Mouse (Mus musculus) T-cell, adult 2 months (primary cell): ENCODE data around the gene Fhod1.
A peak's percentile ranks its signal among the peaks of the same experiment; 100 is the strongest.
"Not testable (repeated sequence)": the region's sequence is repeated elsewhere in the genome, so short reads cannot be mapped to it uniquely, and the experiment has no call there.

Experiments used
- DNase-seq: peaks from one replicate; pipeline ENCODE4 v3.0.0; 2022; ENCODE audit warnings: low spot score

The Fhod1 gene

GRCm38 (mm10) chr8:105294776-105295175 lies 53.0 kb downstream of the Fhod1 start:
- no peak for DNase-seq

DNA sequence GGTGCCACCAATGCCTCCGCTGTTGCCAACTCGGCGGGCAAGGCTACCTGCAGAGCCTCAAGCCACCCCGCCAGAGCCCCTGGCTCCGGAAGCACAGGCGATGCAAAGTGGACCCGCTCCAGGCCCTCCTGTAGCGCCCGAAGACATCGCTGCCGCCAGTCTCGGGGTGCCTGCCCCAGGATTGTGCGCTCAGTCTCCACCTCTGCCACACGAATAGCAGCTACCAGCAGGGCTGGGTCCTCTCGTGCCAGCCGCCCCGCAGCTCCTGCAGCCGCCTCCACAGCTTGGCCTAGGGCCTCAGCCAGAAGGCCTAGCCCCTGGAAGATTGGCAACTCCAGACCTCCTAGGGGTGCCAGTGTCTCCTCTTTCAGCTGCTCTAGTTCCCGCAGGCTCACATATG lies 54.3 kb downstream of the Fhod1 start:
- no peak for DNase-seq

- no peak for DNase-seq
Observed at GRCm38 (mm10) chr8:105292471-105292870, 55.3 kb downstream of the Fhod1 start.

DNA sequence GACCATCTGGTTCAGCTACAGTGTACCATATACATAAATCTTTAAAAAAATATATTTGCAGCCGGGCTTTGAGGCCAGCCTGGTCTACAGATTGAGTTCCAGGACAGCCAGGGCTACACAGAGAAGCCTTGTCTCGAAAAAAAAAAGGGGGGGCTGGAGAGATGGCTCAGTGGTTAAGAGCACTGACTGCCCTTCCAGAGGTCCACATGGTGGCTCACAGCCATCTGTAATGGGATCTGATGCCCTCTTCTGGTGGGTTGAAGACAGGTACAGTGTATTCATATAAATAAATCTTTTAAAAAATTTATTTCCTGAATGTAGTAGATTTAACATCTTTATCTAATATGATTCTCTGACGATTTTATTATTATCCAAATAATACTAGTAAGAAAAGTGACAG lies 56.0 kb downstream of the Fhod1 start:
- DNase-seq: not testable (repeated sequence)

GRCm38 (mm10) chr8:105291364-105291763 lies 56.4 kb downstream of the Fhod1 start:
- DNase-seq: not testable (repeated sequence)

- DNase-seq: peak; percentile 80
Observed at GRCm38 (mm10) chr8:105290554-105291314, 57.0 kb downstream of the Fhod1 start.

GRCm38 (mm10) chr8:105289805-105290460 lies 57.8 kb downstream of the Fhod1 start, which contains the start of gene 4931428F04Rik:
Gene 4931428F04Rik, minus strand, starts transcription at chr8:105289864.
- DNase-seq: peak; percentile 42

GRCm38 (mm10) chr8:105288958-105289732 lies 58.6 kb downstream of the Fhod1 start:
- peak; percentile 92 for DNase-seq

DNA sequence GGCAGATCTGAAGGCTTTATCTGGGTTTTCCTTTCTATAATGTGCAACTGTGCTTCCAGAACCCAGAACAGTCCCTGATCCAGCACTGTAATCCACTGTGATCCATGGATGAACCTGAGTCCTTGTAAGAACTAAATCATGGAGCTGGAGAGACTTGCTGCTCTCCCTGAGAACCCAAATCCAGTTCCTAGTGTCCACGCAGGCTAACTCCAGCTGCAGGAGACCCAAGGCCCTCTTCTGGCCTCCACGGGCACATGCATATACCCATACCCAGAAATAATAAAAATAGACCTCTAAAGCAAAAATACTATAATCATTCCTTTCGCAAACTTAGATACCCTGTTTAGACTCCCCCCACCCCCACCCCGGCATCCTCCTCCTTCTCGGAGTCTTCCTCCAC lies 59.5 kb downstream of the Fhod1 start:
- no peak for DNase-seq

DNA sequence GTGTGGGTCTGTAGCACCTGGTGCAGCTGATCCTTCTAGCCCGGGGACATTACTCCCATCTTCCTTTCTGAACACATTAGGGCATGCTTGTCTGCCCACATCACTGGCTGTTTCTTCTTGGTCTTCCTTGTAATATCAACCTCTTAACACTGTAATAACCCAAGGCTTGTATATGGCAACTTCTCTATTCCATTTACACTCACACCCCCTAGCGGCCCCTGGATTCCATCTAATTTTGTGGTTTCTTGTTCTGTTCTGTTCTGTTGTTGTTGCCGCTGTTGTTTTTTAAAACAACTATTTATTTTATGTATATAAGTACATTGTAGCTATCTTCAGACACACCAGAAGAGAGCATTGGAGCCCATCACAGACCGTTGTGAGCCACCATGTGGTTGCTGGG lies 60.8 kb downstream of the Fhod1 start:
- DNase-seq: no peak

DNA sequence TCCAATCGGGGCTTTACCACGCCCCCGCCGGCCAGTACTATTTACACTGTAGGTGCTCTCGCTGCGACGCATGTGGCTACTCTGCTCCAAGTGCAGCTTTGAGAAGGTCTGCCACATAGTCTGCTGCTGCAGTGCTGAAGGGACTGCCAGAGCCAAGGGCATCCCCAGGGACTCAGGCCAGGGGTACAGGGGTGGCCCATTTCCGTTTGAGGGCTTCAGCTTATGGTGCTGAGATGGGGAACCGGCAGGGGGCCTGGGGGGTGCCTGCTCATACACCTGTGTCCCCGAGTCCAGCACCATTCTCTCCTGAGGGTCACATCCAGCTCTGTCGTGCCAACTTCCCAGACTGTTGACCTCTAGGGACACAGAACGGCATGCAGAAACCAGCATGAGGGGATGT lies 62.2 kb downstream of the Fhod1 start:
- no peak for DNase-seq

GRCm38 (mm10) chr8:105283074-105283473 lies 64.7 kb downstream of the Fhod1 start:
- DNase-seq: peak; percentile 31

GRCm38 (mm10) chr8:105282239-105282638 lies 65.5 kb downstream of the Fhod1 start:
- DNase-seq: no peak

- DNase-seq: no peak
Observed at GRCm38 (mm10) chr8:105281821-105282220, 65.9 kb downstream of the Fhod1 start.

GRCm38 (mm10) chr8:105280567-105280966 lies 67.2 kb downstream of the Fhod1 start:
- no peak for DNase-seq
